Mouse (Mus musculus) hindbrain, embryonic 15.5 days (tissue): ENCODE results near the gene Glipr1. TPM values are rescaled to one million over a fixed set of nuclear protein-coding genes. Genes with fewer than 3 reads are reported as not detected.
"Not testable (repeated sequence)": the region's sequence is repeated elsewhere in the genome, so short reads cannot be mapped to it uniquely, and the experiment has no call there.

Source experiments
- ATAC-seq: fragments of 200-750 bp; cut with Nextera tagmentation; 2 replicates; pipeline ENCODE4 v1.8.0; 2017; ENCODE audit warnings: low read depth, moderate number of reproducible peaks, moderate TSS enrichment; ENCODE audit not compliant: low FRiP score
- H3K27ac ChIP-seq: fragments of 300-500 bp; sonication (generic); replicated peaks from 2 replicates; pipeline ENCODE4 v1.5.1; 2015; ENCODE audit warnings: mild to moderate bottlenecking, inconsistent platforms
- H3K27me3 ChIP-seq: fragments of 300-500 bp; sonication (generic); 2 replicates; pipeline ENCODE4 v1.6.1; 2015; ENCODE audit warnings: control low read depth, inconsistent platforms
- H3K36me3 ChIP-seq: fragments of 300-500 bp; sonication (generic); 2 replicates; pipeline ENCODE4 v1.6.1; 2015; ENCODE audit warnings: control low read depth, inconsistent platforms
- H3K4me1 ChIP-seq: fragments of 300-500 bp; sonication (generic); replicated peaks from 2 replicates; pipeline ENCODE4 v1.6.1; 2015; ENCODE audit warnings: control low read depth, inconsistent platforms
- H3K4me2 ChIP-seq: fragments of 300-500 bp; sonication (generic); 2 replicates; pipeline ENCODE4 v1.6.1; 2015; ENCODE audit warnings: moderate library complexity, mild to moderate bottlenecking, inconsistent platforms
- H3K4me3 ChIP-seq: fragments of 300-500 bp; sonication (generic); 2 replicates; pipeline ENCODE4 v1.5.1; 2015; ENCODE audit warnings: mild to moderate bottlenecking, inconsistent platforms
- H3K9ac ChIP-seq: fragments of 300-500 bp; sonication (generic); 2 replicates; pipeline ENCODE4 v1.6.1; 2015; ENCODE audit warnings: inconsistent platforms
- H3K9me3 ChIP-seq: fragments of 300-500 bp; sonication (generic); 2 replicates; pipeline ENCODE4 v1.6.1; 2016; ENCODE audit warnings: control low read depth, inconsistent platforms
- WGBS: fragments of 180-500 bp; shearing (Covaris S2); methylation state at CpG from one replicate; pipeline ENCODE4 v1.1.7; 2015; 5-methylcytosine and 5-hydroxymethylcytosine counted together
- polyA plus RNA-seq: library from polyadenylated mRNA; unstranded; fragments of >200 nt; fragmentation: Nextera tagmentation; extraction: Ambion mirVana; gene quantifications from 2 replicates; pipeline ENCODE4 v1.2.1, GENCODE M21; 2015

Gene Glipr1
- polyA plus RNA-seq = 0.43 and 0.76 TPM in 2 replicates

GRCm38 (mm10) chr10:112002544-112003215 is at the start of gene Glipr1:
Glipr1 (minus strand) TSS chr10:112002631.
- Histone ChIP-seq H3K4me2 (no peak within 1 kb of the TSS), H3K9me3 (no peaks in the 10 kb centered on the region), H3K27ac (no peak within 1 kb of the TSS), H3K4me1 (no peaks in the 10 kb centered on the region), H3K27me3 (no peaks in the 10 kb centered on the region), H3K36me3 (no peaks in the 10 kb centered on the region), H3K4me3 (no peak within 1 kb of the TSS), H3K9ac (no peak within 1 kb of the TSS)
- ATAC-seq = no peak
- WGBS = 78% methylated on average over 9 of the region's 9 CpGs

- not testable (repeated sequence) for H3K9me3 ChIP-seq, ATAC-seq, H3K9ac ChIP-seq, H3K4me3 ChIP-seq, H3K4me1 ChIP-seq, H3K27ac ChIP-seq, H3K4me2 ChIP-seq, H3K27me3 ChIP-seq, H3K36me3 ChIP-seq
- WGBS = 73% methylated on average over 2 of the region's 2 CpGs
Measured at GRCm38 (mm10) chr10:112051956-112052355, 49.5 kb upstream of the Glipr1 start.

- no peaks in the 10 kb centered on the region for H3K4me1 ChIP-seq
- no peak for ATAC-seq
- no peak overlapping the region for H3K9ac ChIP-seq
- H3K9me3 ChIP-seq = no peaks in the 10 kb centered on the region
- no peaks in the 10 kb centered on the region for H3K36me3 ChIP-seq
- H3K4me2 ChIP-seq = no peak overlapping the region
- no peak overlapping the region for H3K27ac ChIP-seq
- H3K27me3 ChIP-seq = no peaks in the 10 kb centered on the region
- H3K4me3 ChIP-seq = no peak overlapping the region
Measured at GRCm38 (mm10) chr10:112051220-112051619, 48.8 kb upstream of the Glipr1 start.

- WGBS = 51% methylated on average over 14 of the region's 14 CpGs
- ATAC-seq, H3K36me3 ChIP-seq, H3K27ac ChIP-seq, H3K27me3 ChIP-seq, H3K9ac ChIP-seq, H3K4me1 ChIP-seq, H3K9me3 ChIP-seq, H3K4me3 ChIP-seq: not testable (repeated sequence)
- H3K4me2 ChIP-seq = peak overlapping the region; percentile 43
Measured at GRCm38 (mm10) chr10:112044283-112044682, 41.9 kb upstream of the Glipr1 start.

GRCm38 (mm10) chr10:112043523-112043922 is 41.1 kb upstream of the Glipr1 start:
- H3K9me3 ChIP-seq, H3K27me3 ChIP-seq, H3K4me1 ChIP-seq, ATAC-seq, H3K27ac ChIP-seq, H3K9ac ChIP-seq, H3K4me2 ChIP-seq, H3K4me3 ChIP-seq, H3K36me3 ChIP-seq: not testable (repeated sequence)
- WGBS = 84% methylated on average over 9 of the region's 9 CpGs

- not testable (repeated sequence) for H3K27ac ChIP-seq, H3K4me3 ChIP-seq, H3K4me2 ChIP-seq, ATAC-seq, H3K27me3 ChIP-seq, H3K9ac ChIP-seq, H3K4me1 ChIP-seq, H3K36me3 ChIP-seq, H3K9me3 ChIP-seq
- WGBS = 54% methylated on average over 3 of the region's 3 CpGs
Measured at GRCm38 (mm10) chr10:112028689-112029088, 26.3 kb upstream of the Glipr1 start.

GRCm38 (mm10) chr10:112023585-112023984 is 21.2 kb upstream of the Glipr1 start:
- Histone ChIP-seq H3K4me2 (no peak overlapping the region), H3K9ac (no peak overlapping the region), H3K4me1 (no peaks in the 10 kb centered on the region), H3K36me3 (no peaks in the 10 kb centered on the region), H3K9me3 (no peaks in the 10 kb centered on the region), H3K27me3 (no peaks in the 10 kb centered on the region), H3K4me3 (no peak overlapping the region), H3K27ac (no peak overlapping the region)
- no peak for ATAC-seq
- WGBS = 77% methylated on average over 2 of the region's 2 CpGs

GRCm38 (mm10) chr10:112009511-112009910 is 7.1 kb upstream of the Glipr1 start:
- ATAC-seq, H3K27ac ChIP-seq, H3K4me3 ChIP-seq, H3K9me3 ChIP-seq, H3K27me3 ChIP-seq, H3K9ac ChIP-seq, H3K4me2 ChIP-seq, H3K36me3 ChIP-seq, H3K4me1 ChIP-seq: not testable (repeated sequence)
- WGBS = 86% methylated on average over 1 of the region's 1 CpGs

GRCm38 (mm10) chr10:112001756-112002520 is 493 bp downstream of the Glipr1 start:
- Histone ChIP-seq H3K9me3 (no peaks in the 10 kb centered on the region), H3K27ac (no peak overlapping the region), H3K4me3 (no peak overlapping the region), H3K4me1 (no peaks in the 10 kb centered on the region), H3K27me3 (no peaks in the 10 kb centered on the region), H3K9ac (no peak overlapping the region), H3K4me2 (no peak overlapping the region), H3K36me3 (no peaks in the 10 kb centered on the region)
- no peak for ATAC-seq
- 89% methylated on average over 9 of the region's 9 CpGs for WGBS

- WGBS = 92% methylated on average over 2 of the region's 2 CpGs
- no peaks in the 10 kb centered on the region for H3K4me1 ChIP-seq
- ATAC-seq = no peak
- H3K9me3 ChIP-seq = no peaks in the 10 kb centered on the region
- H3K4me2 ChIP-seq = no peak overlapping the region
- H3K9ac ChIP-seq = no peak overlapping the region
- H3K36me3 ChIP-seq = no peaks in the 10 kb centered on the region
- no peaks in the 10 kb centered on the region for H3K27me3 ChIP-seq
- H3K4me3 ChIP-seq = no peak overlapping the region
- H3K27ac ChIP-seq = no peak overlapping the region
Measured at GRCm38 (mm10) chr10:112001350-112001749, 1.1 kb downstream of the Glipr1 start.

- Histone ChIP-seq H3K27me3 (no peaks in the 10 kb centered on the region), H3K27ac (no peak overlapping the region), H3K4me3 (no peak overlapping the region), H3K4me1 (no peaks in the 10 kb centered on the region), H3K9ac (no peak overlapping the region), H3K36me3 (no peaks in the 10 kb centered on the region), H3K4me2 (no peak overlapping the region), H3K9me3 (no peaks in the 10 kb centered on the region)
- no peak for ATAC-seq
- WGBS = 92% methylated on average over 5 of the region's 5 CpGs
Measured at GRCm38 (mm10) chr10:112000568-112000967, 1.9 kb downstream of the Glipr1 start.

GRCm38 (mm10) chr10:111999765-112000164 is 2.7 kb downstream of the Glipr1 start:
- Histone ChIP-seq H3K4me2 (no peak overlapping the region), H3K9ac (no peak overlapping the region), H3K36me3 (no peaks in the 10 kb centered on the region), H3K4me3 (no peak overlapping the region), H3K27me3 (no peaks in the 10 kb centered on the region), H3K27ac (no peak overlapping the region), H3K9me3 (no peaks in the 10 kb centered on the region), H3K4me1 (no peaks in the 10 kb centered on the region)
- ATAC-seq = no peak
- 65% methylated on average over 3 of the region's 3 CpGs for WGBS
